Mouse (Mus musculus) myocyte (in vitro differentiated cells): Measurements from ENCODE around the gene Itga10.

Experiments
- E2F4 ChIP-seq: IDR thresholded peaks from one replicate; pipeline ENCODE4 v1.6.1; 2011; ENCODE audit warnings: mild to moderate bottlenecking, control low read depth, moderate library complexity; ENCODE audit not compliant: insufficient read depth
- MAX ChIP-seq: IDR thresholded peaks from one replicate; pipeline ENCODE4 v1.6.1; 2011; ENCODE audit warnings: low read depth, mild to moderate bottlenecking, control low read depth
- MYOG ChIP-seq, 3 experiments: IDR thresholded peaks; one replicate each; pipeline ENCODE4 v1.6.1; 2011; ENCODE audit warnings: control low read depth in 2 of 3, low read depth in 2 of 3, mild to moderate bottlenecking in 2 of 3; ENCODE audit not compliant: insufficient read length in 2 of 3, control insufficient read depth in 1 of 3, insufficient read depth in 1 of 3
- POLR2A ChIP-seq: IDR thresholded peaks from one replicate; pipeline ENCODE4 v1.6.1; 2011; ENCODE audit warnings: low read depth, mild to moderate bottlenecking, control low read depth, moderate library complexity; ENCODE audit not compliant: insufficient read length
- POLR2AphosphoS2 ChIP-seq: IDR thresholded peaks from one replicate; pipeline ENCODE4 v1.6.1; 2011; ENCODE audit warnings: low read depth, control low read depth; ENCODE audit not compliant: insufficient read length
- REST ChIP-seq: IDR thresholded peaks from one replicate; pipeline ENCODE4 v1.6.1; 2011; ENCODE audit warnings: mild to moderate bottlenecking, control low read depth, moderate library complexity; ENCODE audit not compliant: insufficient read depth, insufficient read length
- SRF ChIP-seq: IDR thresholded peaks from one replicate; pipeline ENCODE4 v1.6.1; 2011; ENCODE audit warnings: low read depth; ENCODE audit not compliant: control insufficient read depth, insufficient read length
- TCF12 ChIP-seq: IDR thresholded peaks from one replicate; pipeline ENCODE4 v1.6.1; 2011; ENCODE audit warnings: mild to moderate bottlenecking, control low read depth; ENCODE audit not compliant: poor library complexity, insufficient read depth, severe bottlenecking
- TCF3 ChIP-seq: IDR thresholded peaks from one replicate; pipeline ENCODE4 v1.6.1; 2011; ENCODE audit warnings: low read depth, control low read depth; ENCODE audit not compliant: insufficient read length

- TF ChIP-seq POLR2A (no peak), MAX (no peak), TCF3 (no peak), SRF (no peak), MYOG (IDR thresholded peaks at IDR 0.05; ENCODE audit: control insufficient read depth in 1 of 3, insufficient read depth in 1 of 3, insufficient read length in 2 of 3, low read depth in 2 of 3) (no peak), REST (no peak), TCF12 (no peak), POLR2AphosphoS2 (no peak), E2F4 (no peak)
Observed at GRCm38 (mm10) chr3:96647365-96647764, 2.0 kb downstream of the Itga10 start.
